Mouse (Mus musculus) urinary bladder, postnatal 14 days (tissue): ENCODE results near the gene Prss46.

Source experiments
- DNase-seq: peaks from one replicate; pipeline ENCODE4 v3.0.0; 2021; ENCODE audit warnings: low spot score

Gene Prss46

DNA sequence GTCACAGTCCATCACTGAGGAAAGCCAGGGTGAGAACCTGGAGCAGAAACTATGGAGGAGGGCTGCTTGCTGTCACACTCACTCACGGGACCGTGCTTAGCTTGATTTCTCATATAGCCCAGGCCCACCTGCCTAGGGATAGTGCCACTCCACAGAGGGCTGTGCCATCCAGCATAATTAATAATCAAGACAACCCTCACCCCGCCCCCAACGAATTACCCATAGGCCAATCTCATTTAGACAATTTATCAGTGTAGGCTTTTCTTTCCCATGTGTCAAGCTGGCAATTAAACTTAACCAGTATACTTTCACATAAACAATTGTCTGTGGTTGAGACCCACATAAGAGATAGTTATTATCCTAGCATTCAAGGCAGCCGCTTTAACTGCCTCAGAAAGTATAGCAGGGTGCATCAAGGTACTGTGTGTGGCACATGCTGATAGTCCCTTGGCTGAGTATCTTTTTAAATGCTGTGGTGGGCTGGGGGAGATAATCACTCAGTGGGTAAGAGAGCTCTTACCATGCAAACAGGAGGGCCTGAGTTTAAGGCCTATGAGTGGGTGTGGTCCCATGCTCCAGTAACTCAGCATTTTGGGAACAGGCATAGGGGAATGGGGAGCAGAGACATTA, 14.8 kb downstream of the Prss46 start:
- no peak for DNase-seq

GRCm38 (mm10) chr9:110871030-110871429, 26.7 kb downstream of the Prss46 start:
- DNase-seq: peak; percentile 50

DNA sequence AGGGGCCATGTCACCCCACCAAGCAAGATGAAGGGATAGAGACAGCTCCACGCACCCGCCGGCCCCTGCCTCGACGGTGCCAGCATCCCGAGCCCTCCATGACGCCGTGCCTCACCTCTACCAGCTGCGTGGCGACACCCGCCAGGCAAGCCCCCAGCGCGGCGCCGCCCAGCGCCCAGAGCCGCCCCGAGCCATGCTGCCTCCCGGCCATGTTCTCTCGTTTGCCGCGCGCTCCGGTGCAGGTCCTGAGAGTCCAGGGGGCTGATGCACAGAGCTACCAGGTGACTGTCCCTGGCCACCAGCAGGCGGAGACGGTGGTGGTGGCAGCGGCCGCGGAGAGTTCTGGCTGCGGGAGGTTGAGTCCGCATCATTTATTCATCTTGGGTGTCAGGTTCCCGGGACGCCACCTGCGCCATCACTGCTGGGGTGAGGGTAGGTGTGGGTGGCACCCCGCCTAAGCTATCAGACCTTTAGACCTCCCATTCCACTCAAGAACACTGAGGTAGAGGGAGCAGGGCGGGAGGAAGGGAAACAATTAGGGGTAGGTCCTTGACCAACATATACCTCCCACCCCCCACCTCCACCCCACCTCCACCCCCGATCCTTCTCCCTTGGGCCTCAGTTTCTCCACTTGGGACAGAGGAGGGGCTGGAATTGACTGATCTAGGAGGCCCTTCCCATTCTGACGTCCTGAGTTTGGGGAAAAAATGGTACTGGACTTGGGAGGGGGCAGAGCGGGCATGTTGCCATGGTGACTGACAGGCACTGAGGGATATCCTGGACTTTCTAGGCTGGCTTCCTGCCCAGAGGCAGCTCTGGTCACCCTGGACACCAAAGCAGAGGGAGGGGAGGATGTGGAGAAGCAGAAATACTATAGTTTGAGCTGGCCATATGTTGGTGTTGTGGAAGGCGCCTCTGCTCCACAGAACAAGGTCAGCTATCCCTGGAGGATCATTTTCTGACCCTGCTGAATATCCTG, 29.7 kb downstream of the Prss46 start:
- no peak for DNase-seq

GRCm38 (mm10) chr9:110874660-110875191, 30.4 kb downstream of the Prss46 start:
- DNase-seq: no peak

- no peak for DNase-seq
These were observed 31.0 kb downstream of the Prss46 start for GRCm38 (mm10) chr9:110875288-110875695.

GRCm38 (mm10) chr9:110877353-110877752, 33.0 kb downstream of the Prss46 start:
- no peak for DNase-seq

DNA sequence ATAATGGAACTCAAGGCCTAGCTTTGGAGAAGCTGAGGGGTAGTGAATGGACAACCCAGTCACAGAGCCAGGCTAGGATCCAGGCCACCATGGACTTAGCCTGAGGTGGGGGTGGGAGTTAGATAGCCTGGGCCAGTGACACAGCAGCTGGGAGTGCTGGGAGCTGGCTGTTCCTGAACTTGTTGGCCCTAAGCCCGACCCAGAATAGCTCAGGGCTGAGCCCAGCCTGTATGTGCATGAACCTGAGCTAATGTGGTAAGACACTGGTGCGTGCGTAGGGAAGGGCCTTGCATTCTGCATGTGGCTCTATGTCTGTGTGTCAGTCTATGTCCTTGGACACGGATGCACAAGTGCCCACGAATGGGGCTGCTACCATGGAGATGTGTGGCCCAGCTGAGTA, 33.6 kb downstream of the Prss46 start:
- peak; percentile 57 for DNase-seq

DNA sequence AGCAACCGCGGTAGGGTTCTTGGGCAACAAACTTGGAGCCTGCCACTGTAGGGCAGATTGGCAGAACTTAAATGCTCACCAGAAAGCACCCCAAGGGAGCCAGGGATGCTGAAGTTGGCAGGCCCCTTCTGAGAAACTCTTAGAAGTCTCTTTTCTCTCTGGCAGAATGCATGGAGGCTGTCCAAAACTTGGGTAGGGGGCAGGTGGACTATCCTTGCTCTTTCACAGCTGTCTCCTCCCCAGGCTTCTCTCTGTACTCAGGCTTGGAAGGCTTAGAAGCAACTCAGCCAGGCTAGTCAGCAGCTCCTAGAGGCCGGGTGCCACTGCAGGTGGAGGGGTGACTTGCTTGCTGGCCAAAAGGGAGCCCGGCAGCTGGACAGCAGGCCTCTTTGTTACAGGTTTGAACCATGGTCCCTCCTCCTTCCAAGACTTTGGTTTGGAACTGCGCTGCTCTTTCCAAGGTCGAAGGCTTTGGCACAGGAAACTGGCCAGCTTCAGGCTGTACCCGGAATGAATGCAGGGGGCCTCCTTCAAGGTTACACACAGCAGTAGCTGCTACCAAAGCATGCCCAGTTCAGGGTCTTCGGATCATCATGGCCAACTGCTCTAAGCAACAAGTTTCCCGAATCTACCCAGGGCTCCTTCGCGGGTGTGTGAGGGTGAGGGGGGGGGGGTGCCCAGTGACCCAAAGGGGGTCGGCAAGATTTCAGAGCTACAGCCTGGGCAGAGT, 35.0 kb downstream of the Prss46 start, which contains the start of gene Als2cl:
TSS of gene Als2cl (plus strand) at position 680 of the 730 bp plus-strand sequence.
- no peak for DNase-seq

DNA sequence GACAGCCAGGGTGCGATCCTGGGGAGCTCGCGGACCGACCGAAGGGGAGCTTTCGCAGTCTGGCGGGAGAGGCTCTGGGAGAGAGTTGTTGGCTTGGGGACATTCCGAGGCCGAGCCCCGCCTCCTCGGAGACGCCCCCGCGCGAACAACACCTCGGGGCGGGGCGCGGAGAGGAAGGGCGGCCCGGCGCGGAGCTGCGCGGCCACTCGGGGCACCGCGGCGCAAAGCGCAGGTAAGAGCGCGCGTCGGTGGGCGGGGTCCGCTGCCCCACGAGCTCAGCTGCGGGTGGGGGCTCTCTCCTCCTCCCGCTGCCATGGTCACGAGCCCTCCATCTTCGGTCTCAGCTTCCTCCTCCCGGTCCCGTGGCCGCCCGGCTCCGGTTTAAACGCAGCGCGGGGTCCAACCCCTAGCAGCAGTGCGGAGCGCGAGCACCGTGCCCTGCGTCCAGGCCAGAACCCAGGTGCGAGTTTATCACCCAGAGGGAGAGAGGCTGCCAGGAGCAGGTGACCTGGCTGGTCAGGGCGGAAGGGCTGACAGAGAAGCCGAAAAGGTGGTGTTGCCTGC, 35.8 kb downstream of the Prss46 start, which contains the start of gene Tmie:
TSS of gene Tmie (minus strand) at position 116 of the 564 bp plus-strand sequence.
- peak; percentile 86 for DNase-seq

DNA sequence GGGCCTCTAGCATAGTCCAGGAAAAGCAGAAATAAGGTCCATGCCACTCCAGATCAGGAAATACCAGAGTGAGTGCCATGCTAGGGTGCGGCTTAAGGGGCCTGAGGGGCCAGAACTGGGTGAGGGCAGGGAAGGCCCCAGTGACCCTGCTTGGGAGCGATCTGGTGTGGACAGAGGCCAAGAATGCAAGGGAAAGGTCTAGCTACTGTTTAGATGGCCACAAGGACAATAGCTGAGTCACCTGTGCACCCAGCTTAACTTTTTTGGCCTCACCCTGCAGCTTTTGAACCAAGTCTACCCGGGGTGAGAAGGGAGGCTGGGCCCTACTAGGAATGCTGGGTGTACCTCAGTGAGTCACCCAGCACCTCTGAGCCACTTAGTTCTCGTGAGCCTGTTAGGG, 36.5 kb downstream of the Prss46 start:
- peak; percentile 72 for DNase-seq

GRCm38 (mm10) chr9:110881953-110882352, 37.6 kb downstream of the Prss46 start:
- DNase-seq: peak; percentile 52

DNA sequence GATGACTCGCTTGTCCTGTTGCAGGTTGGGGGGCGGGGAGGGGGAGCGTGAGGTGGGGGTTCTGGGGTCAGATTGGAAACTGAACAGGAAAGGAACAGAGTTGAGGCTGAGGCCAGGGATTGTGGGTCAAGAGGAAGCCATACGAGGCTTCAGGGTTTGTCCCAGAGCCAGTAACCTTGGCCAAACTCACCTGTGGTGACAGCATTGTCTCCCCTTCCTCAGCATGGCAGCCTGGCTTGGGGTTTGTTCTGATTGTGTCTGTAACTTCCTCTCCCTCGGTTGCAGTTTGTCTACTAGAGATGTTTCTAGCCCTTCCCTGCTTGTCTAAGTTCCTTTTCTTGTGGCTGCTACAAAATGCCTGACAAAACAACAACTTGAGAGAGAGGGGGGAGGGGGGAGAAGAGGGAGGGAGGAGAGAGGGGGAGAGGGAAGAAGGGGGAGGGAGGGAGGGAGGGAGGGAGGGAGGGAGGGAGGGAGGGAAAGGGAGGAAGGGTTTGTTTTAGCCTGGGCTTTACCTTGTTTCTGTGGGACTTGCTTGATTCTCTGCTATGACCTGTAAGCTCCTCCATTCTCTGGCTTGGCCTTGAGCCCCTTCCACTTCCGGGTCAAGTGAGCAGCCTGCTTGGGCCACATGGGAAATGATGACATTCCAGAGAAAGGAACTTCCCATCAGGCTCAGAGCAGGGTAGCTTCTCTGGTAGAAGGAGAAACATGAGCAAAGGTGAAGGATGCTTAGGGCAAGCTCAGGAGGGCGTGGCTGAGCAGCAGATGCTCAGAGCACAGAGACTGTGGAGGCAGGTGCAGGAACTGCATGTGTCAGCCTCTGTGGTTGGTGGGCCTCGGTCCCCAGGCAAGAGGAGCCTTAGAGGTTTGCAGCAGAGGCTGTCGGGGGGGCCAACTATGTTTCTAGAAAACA, 43.3 kb downstream of the Prss46 start:
- no peak for DNase-seq

DNA sequence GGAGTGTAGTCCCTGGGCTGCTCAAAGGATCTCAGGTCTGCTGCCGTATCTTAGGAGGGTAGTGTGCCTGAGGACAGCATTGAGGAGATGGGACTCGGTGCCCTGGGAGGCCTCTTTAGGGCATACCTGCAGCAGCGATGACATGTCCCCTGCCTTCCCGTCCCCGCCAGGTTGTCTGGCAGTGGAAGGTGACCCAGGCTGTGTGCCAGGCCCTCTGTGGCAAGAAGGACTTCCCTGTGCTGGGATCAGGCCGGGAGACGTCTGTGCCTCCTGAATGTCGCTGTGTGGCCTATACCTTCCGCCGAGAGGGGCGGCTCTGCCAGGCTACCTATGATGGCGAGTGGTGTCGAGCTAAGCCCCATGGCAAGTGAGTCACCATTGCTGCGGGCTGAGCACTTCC, 44.6 kb downstream of the Prss46 start:
- DNase-seq: no peak

DNA sequence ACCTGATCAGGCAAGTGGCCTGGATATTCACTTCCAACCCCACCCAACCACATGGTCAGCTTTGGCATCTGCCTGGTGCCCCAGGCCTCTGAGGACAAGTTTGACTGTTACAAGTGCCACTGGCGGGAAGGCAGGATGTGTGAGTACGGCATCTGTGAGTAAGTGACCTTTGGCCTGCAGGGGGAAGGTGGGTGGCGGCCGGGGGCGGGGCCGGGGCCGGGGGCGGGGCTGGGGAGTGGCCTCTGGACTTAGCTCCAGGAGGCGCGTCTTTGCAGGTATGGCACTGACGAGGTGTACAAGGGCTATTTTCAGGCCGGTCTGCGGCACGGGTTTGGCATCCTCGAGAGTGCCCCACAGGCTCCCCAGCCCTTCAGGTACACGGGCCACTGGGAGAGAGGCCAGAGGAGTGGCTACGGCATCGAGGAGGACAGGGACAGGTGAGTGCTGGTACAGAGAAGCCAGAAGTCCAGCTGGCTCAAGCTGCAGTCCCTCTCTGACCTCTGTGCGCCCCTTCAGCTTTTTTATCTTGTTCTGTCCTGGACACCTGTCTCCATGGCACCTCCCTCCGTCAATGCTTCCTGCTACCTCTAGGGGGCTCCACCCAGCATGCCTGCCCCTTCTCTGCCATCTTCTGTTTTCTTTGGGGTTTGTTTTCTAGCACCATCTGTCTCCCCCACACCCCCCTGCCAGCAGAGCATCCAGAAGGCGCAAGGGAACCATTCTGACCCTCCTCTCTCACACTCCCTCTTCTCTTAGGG, 45.9 kb downstream of the Prss46 start:
- no peak for DNase-seq

DNA sequence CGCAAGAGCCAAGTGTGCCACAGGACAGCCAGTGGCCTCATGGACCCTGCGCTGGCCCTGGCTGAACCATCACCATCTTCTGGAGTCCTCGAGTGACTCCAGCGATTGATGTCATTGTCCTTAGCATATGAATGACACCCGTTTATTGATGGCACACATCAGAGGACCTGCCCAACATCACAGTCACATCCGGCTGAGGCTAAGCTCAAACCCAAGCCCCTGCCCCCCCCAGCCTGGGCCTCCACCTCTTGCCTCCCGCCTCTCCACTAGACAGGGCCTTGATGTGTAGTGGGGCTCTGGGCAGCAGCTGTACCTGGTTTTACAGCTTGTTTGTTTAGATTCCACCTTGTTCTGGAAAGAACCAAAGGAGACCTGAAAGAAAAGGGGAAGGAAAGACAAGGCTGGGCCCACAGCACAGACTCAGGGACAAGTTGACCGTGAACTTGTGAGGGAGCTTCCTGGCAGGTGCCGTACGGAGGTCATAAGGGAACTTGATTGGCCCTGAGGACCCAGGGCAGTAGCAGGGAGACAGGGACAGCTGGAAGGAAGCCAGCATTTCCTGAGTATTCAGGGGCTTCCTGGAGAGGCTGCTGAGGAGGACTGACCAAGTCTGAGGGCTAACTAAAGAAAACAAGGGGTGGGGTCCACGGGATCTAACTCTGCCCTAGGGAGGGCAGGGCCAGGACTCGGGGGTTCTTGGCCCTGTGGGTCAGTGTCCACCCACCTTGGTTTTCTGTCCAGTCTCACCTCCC, 46.9 kb downstream of the Prss46 start:
- no peak for DNase-seq

- DNase-seq: no peak
These were observed 48.2 kb downstream of the Prss46 start for GRCm38 (mm10) chr9:110892552-110892951.

DNA sequence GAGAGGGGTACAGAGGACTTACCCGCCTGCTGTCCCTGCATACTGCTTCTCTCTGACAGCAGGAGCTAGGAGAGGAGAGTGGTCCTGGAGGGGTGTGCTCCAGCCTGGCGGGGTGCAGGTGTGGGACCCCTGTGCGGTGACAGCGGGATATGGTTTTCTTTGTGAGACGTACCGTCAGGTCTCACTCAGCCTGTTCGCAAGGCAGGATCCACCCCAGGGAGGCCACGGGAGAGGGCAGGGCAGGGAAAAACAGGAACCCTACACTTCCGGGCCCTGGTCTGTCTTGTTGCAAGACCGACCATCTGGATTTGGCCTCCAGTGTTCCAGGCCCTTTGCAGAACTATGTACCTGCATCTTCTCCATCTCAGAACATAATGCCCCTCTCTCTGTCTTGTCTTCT, 49.1 kb downstream of the Prss46 start:
- no peak for DNase-seq

DNA sequence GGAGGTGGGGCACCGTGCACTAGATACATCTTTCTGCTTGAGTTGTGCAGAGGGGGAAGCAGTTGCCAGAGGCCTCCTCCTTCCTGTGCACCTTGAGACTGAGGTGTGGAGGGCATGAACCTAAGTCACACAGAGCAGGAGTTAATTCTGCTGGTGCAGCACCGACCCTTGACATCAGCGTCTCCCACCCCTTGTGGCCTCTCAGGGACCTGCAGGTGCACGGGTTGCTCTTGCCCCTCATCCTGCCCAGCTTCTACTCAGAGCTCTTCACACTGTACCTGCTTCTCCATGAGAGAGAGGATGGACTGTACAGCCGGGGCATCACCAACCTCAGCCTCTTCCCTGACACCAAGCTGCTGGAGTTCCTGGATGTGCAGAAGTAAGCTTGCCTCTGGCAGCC, 51.2 kb downstream of the Prss46 start:
- DNase-seq: no peak

- no peak for DNase-seq
These were observed 51.7 kb downstream of the Prss46 start for GRCm38 (mm10) chr9:110895994-110896393.
